Mouse (Mus musculus) MEL (cell line): ENCODE measurements around the gene Cd82. TPM values are rescaled to one million over a fixed set of nuclear protein-coding genes. Genes with fewer than 3 reads are reported as not detected.
A peak's percentile ranks its signal among the peaks of the same experiment; 100 is the strongest.

Source experiments
- DNase-seq: peaks from one replicate; pipeline ENCODE4 v3.0.0; 2011; ENCODE audit warnings: low read depth, low spot score
- H3K27ac ChIP-seq: 2 replicates; pipeline ENCODE4 v1.5.1; 2012; ENCODE audit warnings: low read depth, mild to moderate bottlenecking, control low read depth, low read length, moderate library complexity; ENCODE audit not compliant: control insufficient read depth
- H3K27me3 ChIP-seq, 2 experiments: fragments of 150-350 bp in 1 of 2; sonication (generic) in 1 of 2; 2 replicates each; pipeline ENCODE4 v1.6.1; 2012; ENCODE audit warnings: low read length in 2 of 2, mild to moderate bottlenecking in 2 of 2, improper control_type of control experiment in 1 of 2, moderate library complexity in 1 of 2; ENCODE audit not compliant: insufficient read depth in 2 of 2, control insufficient read depth in 1 of 2
- H3K36me3 ChIP-seq, 2 experiments: 2 replicates each; pipeline ENCODE4 v1.6.1; 2012 to 2014; ENCODE audit warnings: low read length in 2 of 2, improper control_type of control experiment in 1 of 2, inconsistent platforms in 1 of 2, mild to moderate bottlenecking in 1 of 2; ENCODE audit not compliant: insufficient read depth in 2 of 2, control insufficient read depth in 1 of 2
- H3K4me1 ChIP-seq, 2 experiments: fragments of 150-350 bp in 1 of 2; sonication (generic) in 1 of 2; 2 replicates each; pipeline ENCODE4 v1.6.1; 2012; ENCODE audit warnings: low read length in 2 of 2, improper control_type of control experiment in 1 of 2, mild to moderate bottlenecking in 1 of 2; ENCODE audit not compliant: insufficient read depth in 2 of 2, control insufficient read depth in 1 of 2
- H3K4me3 ChIP-seq, 2 experiments: fragments of 150-350 bp in 1 of 2; sonication (generic) in 1 of 2; 2 replicates each; pipeline ENCODE4 v1.5.1; 2012; ENCODE audit warnings: low read depth in 2 of 2, low read length in 2 of 2, mild to moderate bottlenecking in 2 of 2, moderate library complexity in 2 of 2, control low read depth in 1 of 2, improper control_type of control experiment in 1 of 2; ENCODE audit not compliant: control insufficient read depth in 1 of 2, insufficient read depth in 1 of 2
- H3K79me2 ChIP-seq: 2 replicates; pipeline ENCODE4 v1.6.1; 2012; ENCODE audit warnings: mild to moderate bottlenecking, low read length, moderate library complexity; ENCODE audit not compliant: control insufficient read depth, poor library complexity, insufficient read depth
- H3K9ac ChIP-seq: 2 replicates; pipeline ENCODE4 v1.6.1; 2012; ENCODE audit warnings: low read depth, mild to moderate bottlenecking, control low read depth, low read length, moderate library complexity; ENCODE audit not compliant: control insufficient read depth, poor library complexity, severe bottlenecking
- H3K9me3 ChIP-seq: fragments of 150-350 bp; sonication (generic); replicated peaks from 2 replicates; pipeline ENCODE4 v1.6.1; 2012; ENCODE audit warnings: mild to moderate bottlenecking, low read length, improper control_type of control experiment, moderate library complexity; ENCODE audit not compliant: insufficient read depth
- BHLHE40 ChIP-seq: IDR thresholded peaks from 2 replicates; pipeline ENCODE4 v1.6.1; 2012; ENCODE audit warnings: low read depth, mild to moderate bottlenecking, inconsistent platforms, low read length, improper control_type of control experiment, borderline replicate concordance
- CTCF ChIP-seq, 3 experiments: IDR thresholded peaks in 2 of 3; conservative IDR thresholded peaks in 1 of 3; 2 replicates each; pipeline ENCODE4 v1.5.1; 2011 to 2012; ENCODE audit warnings: low read length in 3 of 3, low read depth in 2 of 3, mild to moderate bottlenecking in 2 of 3, improper control_type of control experiment in 1 of 3, inconsistent platforms in 1 of 3, mixed read lengths in 1 of 3, moderate library complexity in 1 of 3; ENCODE audit not compliant: control insufficient read depth in 1 of 3, insufficient read depth in 1 of 3, poor library complexity in 1 of 3, severe bottlenecking in 1 of 3
- E2F4 ChIP-seq: IDR thresholded peaks from 2 replicates; pipeline ENCODE4 v1.6.1; 2011; ENCODE audit warnings: low read depth, low read length, improper control_type of control experiment, borderline replicate concordance
- ELF1 ChIP-seq: IDR thresholded peaks from 2 replicates; pipeline ENCODE4 v1.6.1; 2014; ENCODE audit warnings: low read depth, mild to moderate bottlenecking, inconsistent platforms, low read length, improper control_type of control experiment, moderate library complexity
- EP300 ChIP-seq, 2 experiments: IDR thresholded peaks; 2 replicates each; pipeline ENCODE4 v1.6.1; 2011; ENCODE audit warnings: improper control_type of control experiment in 2 of 2, low read length in 2 of 2, low read depth in 1 of 2, mild to moderate bottlenecking in 1 of 2
- JUND ChIP-seq: IDR thresholded peaks from 2 replicates; pipeline ENCODE4 v1.6.1; 2011; ENCODE audit warnings: low read depth, mild to moderate bottlenecking, improper control_type of control experiment, low read length
- MAFK ChIP-seq: IDR thresholded peaks from 2 replicates; pipeline ENCODE4 v1.6.1; 2011; ENCODE audit warnings: low read depth, mild to moderate bottlenecking, low read length, improper control_type of control experiment, borderline replicate concordance
- MAX ChIP-seq: IDR thresholded peaks from 2 replicates; pipeline ENCODE4 v1.6.1; 2011; ENCODE audit warnings: low read length, improper control_type of control experiment
- MEF2A ChIP-seq: IDR thresholded peaks from 2 replicates; pipeline ENCODE4 v1.6.1; 2014; ENCODE audit warnings: low read depth, mild to moderate bottlenecking, inconsistent platforms, low read length, improper control_type of control experiment; ENCODE audit not compliant: poor library complexity, insufficient replicate concordance, severe bottlenecking; ENCODE audit errors: extremely low read depth
- MXI1 ChIP-seq: IDR thresholded peaks from 2 replicates; pipeline ENCODE4 v1.6.1; 2011; ENCODE audit warnings: mild to moderate bottlenecking, low read depth, low read length, improper control_type of control experiment
- MYB ChIP-seq: IDR thresholded peaks from 2 replicates; pipeline ENCODE4 v1.6.1; 2011; ENCODE audit warnings: mild to moderate bottlenecking, low read depth, low read length, improper control_type of control experiment
- NELFE ChIP-seq: IDR thresholded peaks from 2 replicates; pipeline ENCODE4 v1.6.1; 2011; ENCODE audit warnings: low read depth, low read length, improper control_type of control experiment
- NRF1 ChIP-seq: IDR thresholded peaks from 2 replicates; pipeline ENCODE4 v1.6.1; 2014; ENCODE audit warnings: low read depth, mild to moderate bottlenecking, inconsistent platforms, low read length, improper control_type of control experiment, moderate library complexity; ENCODE audit not compliant: poor library complexity, insufficient read depth, severe bottlenecking
- POLR2A ChIP-seq, 2 experiments: IDR thresholded peaks; 2 replicates each; pipeline ENCODE4 v1.6.1; 2011 to 2012; ENCODE audit warnings: low read length in 2 of 2, mild to moderate bottlenecking in 2 of 2, control low read depth in 1 of 2, improper control_type of control experiment in 1 of 2, low read depth in 1 of 2, moderate library complexity in 1 of 2; ENCODE audit not compliant: control insufficient read depth in 1 of 2, insufficient read depth in 1 of 2, poor library complexity in 1 of 2
- POLR2AphosphoS5 ChIP-seq: IDR thresholded peaks from 2 replicates; pipeline ENCODE4 v1.6.1; 2012; ENCODE audit warnings: low read depth, borderline replicate concordance, mild to moderate bottlenecking, inconsistent platforms, low read length, moderate library complexity, mixed read lengths
- RAD21 ChIP-seq: IDR thresholded peaks from 2 replicates; pipeline ENCODE4 v1.6.1; 2011; ENCODE audit warnings: mild to moderate bottlenecking, low read depth, low read length, improper control_type of control experiment
- RCOR1 ChIP-seq: IDR thresholded peaks from 2 replicates; pipeline ENCODE4 v1.6.1; 2012; ENCODE audit warnings: low read depth, mild to moderate bottlenecking, inconsistent platforms, low read length, improper control_type of control experiment
- SIN3A ChIP-seq: IDR thresholded peaks from 2 replicates; pipeline ENCODE4 v1.6.1; 2012; ENCODE audit warnings: low read length, improper control_type of control experiment, inconsistent platforms
- SMC3 ChIP-seq: IDR thresholded peaks from 2 replicates; pipeline ENCODE4 v1.6.1; 2011; ENCODE audit warnings: low read depth, low read length, improper control_type of control experiment
- TBP ChIP-seq: IDR thresholded peaks from 2 replicates; pipeline ENCODE4 v1.8.0; 2011; ENCODE audit warnings: low read depth, low read length, improper control_type of control experiment
- ZC3H11A ChIP-seq: IDR thresholded peaks from 2 replicates; pipeline ENCODE4 v1.6.1; 2012; ENCODE audit warnings: low read depth, mild to moderate bottlenecking, inconsistent platforms, low read length, improper control_type of control experiment
- ZKSCAN1 ChIP-seq: IDR thresholded peaks from 2 replicates; pipeline ENCODE4 v1.6.1; 2012; ENCODE audit warnings: low read depth, mild to moderate bottlenecking, inconsistent platforms, low read length, improper control_type of control experiment, moderate library complexity
- ZMIZ1 ChIP-seq: IDR thresholded peaks from 2 replicates; pipeline ENCODE4 v1.6.1; 2012; ENCODE audit warnings: low read depth, mild to moderate bottlenecking, inconsistent platforms, low read length, improper control_type of control experiment, moderate library complexity
- ZNF384 ChIP-seq: IDR thresholded peaks from 2 replicates; pipeline ENCODE4 v1.6.1; 2012; ENCODE audit warnings: low read depth, mild to moderate bottlenecking, inconsistent platforms, low read length, improper control_type of control experiment
- polyA plus RNA-seq, 2 experiments: library from polyadenylated mRNA; stranded (reverse) in 1 of 2; unstranded in 1 of 2; fragments of >175 nt in 1 of 2; fragments of >200 nt in 1 of 2; gene quantifications; 2 replicates each; pipeline versions ENCODE4 v1.2.1 to v1.2.4; 2012; ENCODE audit warnings: low replicate concordance in 2 of 2, low read depth in 1 of 2; ENCODE audit not compliant: insufficient read length in 2 of 2, insufficient read depth in 1 of 2, missing spikeins in 1 of 2
- total RNA-seq: library from RNA; depleted of rRNA; stranded (reverse); fragments of 300-350 nt; gene quantifications from 2 replicates; pipeline ENCODE4 v1.2.3, GENCODE M21; 2012

The Cd82 gene
- total and polyA plus RNA-seq, 3 experiments, result 37.6 to 59.7 TPM; not detected in 1

DNA sequence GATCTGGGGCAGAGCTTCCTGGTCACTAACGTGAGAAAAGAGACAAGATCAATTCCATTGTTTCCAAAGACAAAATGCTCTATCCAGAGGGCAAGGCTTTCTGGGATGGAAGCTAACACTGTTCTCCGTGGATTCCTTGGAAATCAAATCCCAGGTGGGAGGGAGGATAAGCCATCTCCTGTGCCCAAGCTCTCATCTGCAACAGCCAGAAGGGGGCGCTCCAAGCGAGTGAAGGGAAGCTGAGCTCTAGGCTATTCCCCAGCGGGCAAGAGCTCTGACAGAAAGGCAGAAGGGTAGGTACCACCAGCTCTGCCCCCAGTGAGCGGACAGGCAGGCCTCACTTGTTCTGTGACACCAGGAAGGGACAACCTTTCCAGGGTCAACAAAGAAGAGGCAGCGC is 41.6 kb downstream of the Cd82 start:
- Histone ChIP-seq H3K4me3 (no peak overlapping the region), H3K9me3 (no peaks in the 10 kb centered on the region), H3K27ac (no peak overlapping the region), H3K79me2 (no peaks in the 10 kb centered on the region), H3K4me1 (peaks cover 11% of the 10 kb centered on the region in 2 experiments; a peak in 3 of 4 replicates), H3K9ac (no peak overlapping the region), H3K36me3 (peaks cover 0 to 9% of the 10 kb centered on the region in 2 experiments; a peak in 3 of 4 replicates), H3K27me3 (no peaks in the 10 kb centered on the region)
- DNase-seq, result peak; percentile 76
- TF ChIP-seq NELFE, result no peak
- peak; percentile 83 for TF ChIP-seq ZC3H11A
- TF ChIP-seq ELF1, result 0 out of 2 replicates have a peak, but pooled peaks have one; percentile 18
- no peak for TF ChIP-seq ZMIZ1
- peak; percentile 89 for TF ChIP-seq SMC3
- TF ChIP-seq E2F4, result no peak
- no peak for TF ChIP-seq POLR2A (IDR thresholded peaks at IDR 0.05; ENCODE audit: control insufficient read depth in 1 of 2, insufficient read depth in 1 of 2, low read depth in 1 of 2, low read length in 2 of 2, poor library complexity in 1 of 2)
- peak; percentile 87 to 94 (median 89) for TF ChIP-seq CTCF (IDR thresholded peaks at IDR 0.05 in 2 of 3, conservative IDR thresholded peaks at IDR 0.05 in 1 of 3; ENCODE audit: control insufficient read depth in 1 of 3, insufficient read depth in 1 of 3, low read depth in 2 of 3, low read length in 3 of 3, poor library complexity in 1 of 3, severe bottlenecking in 1 of 3)
- peak; percentile 68 for TF ChIP-seq RAD21
- TF ChIP-seq SIN3A, result 0 out of 2 replicates have a peak, but pooled peaks have one; percentile 19
- no peak for TF ChIP-seq TBP
- no peak for TF ChIP-seq ZKSCAN1

DNA sequence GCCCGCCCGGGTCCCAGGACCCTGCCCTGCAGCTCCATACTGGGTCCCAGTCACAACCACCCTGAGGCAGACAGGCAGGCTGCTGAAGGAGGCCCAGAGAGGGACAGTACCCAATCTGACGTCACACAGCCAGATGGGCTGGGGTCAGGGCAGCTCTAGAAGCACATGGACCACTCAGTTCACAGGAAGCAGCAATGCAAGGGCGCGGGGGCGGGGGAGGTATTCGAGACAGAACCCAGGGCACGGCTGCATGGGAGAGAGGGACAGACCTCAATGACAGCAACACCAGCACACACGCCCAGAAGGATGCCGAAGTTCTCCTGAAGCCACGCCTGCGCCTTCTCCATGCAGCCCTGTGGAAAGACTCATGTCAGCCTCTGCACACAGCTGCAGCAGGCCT is 43.0 kb downstream of the Cd82 start:
- Histone ChIP-seq H3K27me3 (no peaks in the 10 kb centered on the region), H3K4me3 (no peak overlapping the region)
- DNase-seq, result no peak
- no peak for TF ChIP-seq MYB
- no peak for TF ChIP-seq BHLHE40
- TF ChIP-seq EP300 (IDR thresholded peaks at IDR 0.05; ENCODE audit: low read depth in 1 of 2, low read length in 2 of 2), result no peak
- no peak for TF ChIP-seq MAFK
- TF ChIP-seq NELFE, result no peak
- TF ChIP-seq RCOR1, result no peak
- no peak for TF ChIP-seq SMC3
- no peak for TF ChIP-seq MEF2A
- TF ChIP-seq POLR2AphosphoS5, result no peak
- TF ChIP-seq ZKSCAN1, result no peak
- no peak for TF ChIP-seq ZNF384
- TF ChIP-seq NRF1, result no peak
- TF ChIP-seq MXI1, result no peak
- TF ChIP-seq RAD21, result no peak
- TF ChIP-seq POLR2A (IDR thresholded peaks at IDR 0.05; ENCODE audit: control insufficient read depth in 1 of 2, insufficient read depth in 1 of 2, low read depth in 1 of 2, low read length in 2 of 2, poor library complexity in 1 of 2), result no peak
- no peak for TF ChIP-seq JUND
- no peak for TF ChIP-seq MAX
- TF ChIP-seq, all 39 proteins: peak for 0
- peaks cover 0 to 9% of the 10 kb centered on the region in 2 experiments; a peak in 3 of 4 replicates for H3K36me3 ChIP-seq
- peaks cover 11 to 14% of the 10 kb centered on the region in 2 experiments; a peak in 3 of 4 replicates for H3K4me1 ChIP-seq
- no peak overlapping the region for H3K9ac ChIP-seq
- no peak overlapping the region for H3K27ac ChIP-seq
- H3K9me3 ChIP-seq, result no peaks in the 10 kb centered on the region
- no peaks in the 10 kb centered on the region for H3K79me2 ChIP-seq
